Mouse (Mus musculus): Measurements from ENCODE around the gene Inpp5k. TPM values are rescaled to one million over a fixed set of nuclear protein-coding genes. Genes with fewer than 3 reads are reported as not detected.

The Inpp5k gene
- total and polyA plus RNA-seq, 3 experiments: 31.2 to 41.9 (median 35.6) TPM

DNA sequence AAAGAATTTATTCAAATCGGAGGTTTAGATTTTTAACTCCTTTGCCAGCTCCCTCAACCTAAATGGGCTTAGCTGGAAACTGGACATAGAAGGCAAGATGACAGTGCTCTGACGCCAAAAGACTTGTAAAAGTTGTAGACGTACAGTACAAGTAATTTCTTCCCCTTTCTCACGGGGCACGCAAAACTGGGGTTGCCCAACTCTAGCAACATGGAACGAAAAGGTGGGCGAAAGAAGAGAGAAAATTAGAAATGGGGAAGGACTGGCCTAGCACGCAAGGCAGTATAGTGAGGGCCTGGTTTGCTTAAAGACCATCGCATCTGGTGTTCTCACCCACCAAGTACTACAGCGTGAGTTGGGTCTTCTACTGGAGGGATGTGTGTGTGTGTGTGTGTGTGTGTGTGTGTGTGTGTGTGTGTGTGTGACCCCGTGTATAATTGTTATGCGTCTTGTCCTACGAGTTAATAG lies 20.2 kb downstream of the Inpp5k start:
- Histone ChIP-seq H3K27me3 (replicated peaks) (no peaks in the 10 kb centered on the region), H3K4me3 (replicated peaks in 1 of 3; ENCODE audit: low read depth in 2 of 3, low read length in 2 of 3, poor library complexity in 1 of 3) (peak overlapping the region; percentile 62 to 97 (median 83)), H3K9ac (ENCODE audit: insufficient read depth, low read depth) (peak overlapping the region; percentile 86), H3K4me2 (ENCODE audit: insufficient read depth, low read depth, poor library complexity, severe bottlenecking) (peak overlapping the region; percentile 52), H3K79me2 (replicated peaks; ENCODE audit: control insufficient read depth, extremely low read depth, insufficient read depth, poor library complexity, severe bottlenecking) (peaks cover 16% of the 10 kb centered on the region), H3K9me3 (replicated peaks; ENCODE audit: low read length) (no peaks in the 10 kb centered on the region), H3K4me1 (ENCODE audit: control insufficient read depth in 1 of 2, insufficient read depth in 2 of 2) (peaks cover 6 to 46% of the 10 kb centered on the region in 2 experiments; a peak in 3 of 4 replicates), H3K36me3 (replicated peaks in 1 of 2; ENCODE audit: control insufficient read depth in 1 of 2, insufficient read depth in 1 of 2, low read length in 1 of 2) (peaks cover 14 to 28% of the 10 kb centered on the region in 2 experiments), H3K27ac (ENCODE audit: insufficient read depth, low read depth) (peak overlapping the region; percentile 56)
- DNase-seq (ENCODE audit: extremely low read depth): peak; percentile 48
- no peak for TF ChIP-seq MXI1 (IDR thresholded peaks at IDR 0.05; ENCODE audit: low read depth, low read length)
- no peak for TF ChIP-seq POLR2A (IDR thresholded peaks at IDR 0.05; ENCODE audit: low read depth, low read length)
- no peak for TF ChIP-seq PAX5 (IDR thresholded peaks at IDR 0.05; ENCODE audit: low read length)
- TF ChIP-seq NELFE (IDR thresholded peaks at IDR 0.05; ENCODE audit: low read depth, low read length): 0 out of 2 replicates have a peak, but pooled peaks have one; percentile 77
- no peak for TF ChIP-seq CTCF (conservative IDR thresholded peaks at IDR 0.05 in 1 of 2, IDR thresholded peaks at IDR 0.05 in 1 of 2; ENCODE audit: low read depth in 2 of 2, low read length in 2 of 2)
- TF ChIP-seq CHD2 (IDR thresholded peaks at IDR 0.05; ENCODE audit: low read length): no peak
- no peak; the same call in 1 of the 2 replicates for TF ChIP-seq POLR2AphosphoS2 (IDR thresholded peaks at IDR 0.05; ENCODE audit: low read depth, low read length)
- no peak; the same call in 1 of the 2 replicates for TF ChIP-seq HCFC1 (IDR thresholded peaks at IDR 0.05; ENCODE audit: low read depth, low read length)
- TF ChIP-seq SMC3 (IDR thresholded peaks at IDR 0.05; ENCODE audit: low read depth, low read length): no peak
- TF ChIP-seq JUN (IDR thresholded peaks at IDR 0.05; ENCODE audit: insufficient read depth, low read depth, low read length): no peak
- TF ChIP-seq EP300 (IDR thresholded peaks at IDR 0.05; ENCODE audit: low read length): peak; percentile 37; the same call in 1 of the 2 replicates
- no peak for TF ChIP-seq GABPA (IDR thresholded peaks at IDR 0.05; ENCODE audit: insufficient replicate concordance, low read depth, low read length)
- TF ChIP-seq UBTF (IDR thresholded peaks at IDR 0.05; ENCODE audit: low read depth, low read length): no peak
- no peak for TF ChIP-seq RAD21 (IDR thresholded peaks at IDR 0.05; ENCODE audit: low read depth, low read length)
- no peak; the same call in 1 of the 2 replicates for TF ChIP-seq ZMIZ1 (IDR thresholded peaks at IDR 0.05; ENCODE audit: low read depth, low read length)
- TF ChIP-seq ZC3H11A (IDR thresholded peaks at IDR 0.05; ENCODE audit: low read depth, low read length): no peak
- TF ChIP-seq IRF4 (IDR thresholded peaks at IDR 0.05; ENCODE audit: low read depth, low read length): peak; percentile 58; the same call in 1 of the 2 replicates
- TF ChIP-seq RCOR1 (conservative IDR thresholded peaks at IDR 0.05; ENCODE audit: low read depth, low read length): no peak
- TF ChIP-seq KAT2A (IDR thresholded peaks at IDR 0.05; ENCODE audit: insufficient replicate concordance, low read length): peak; percentile 62; the same call in 1 of the 2 replicates
- peak; percentile 78; the same call in 1 of the 2 replicates for TF ChIP-seq SIN3A (IDR thresholded peaks at IDR 0.05; ENCODE audit: low read length)
- peak; percentile 28; the same call in 1 of the 2 replicates for TF ChIP-seq MEF2A (IDR thresholded peaks at IDR 0.05; ENCODE audit: borderline replicate concordance, low read depth, low read length)
- no peak for TF ChIP-seq MYC (IDR thresholded peaks at IDR 0.05; ENCODE audit: low read depth, low read length)
- TF ChIP-seq MAX (IDR thresholded peaks at IDR 0.05; ENCODE audit: low read length): no peak; the same call in 1 of the 2 replicates
- TF ChIP-seq MAZ (IDR thresholded peaks at IDR 0.05; ENCODE audit: low read depth, low read length): peak; percentile 78
- peak; percentile 25; the same call in 1 of the 2 replicates for TF ChIP-seq ZNF384 (IDR thresholded peaks at IDR 0.05; ENCODE audit: low read depth, low read length)
- no peak for TF ChIP-seq USF1 (IDR thresholded peaks at IDR 0.05; ENCODE audit: low read depth, low read length)
- TF ChIP-seq NRF1 (IDR thresholded peaks at IDR 0.05; ENCODE audit: low read depth, low read length): no peak
- TF ChIP-seq TCF12 (IDR thresholded peaks at IDR 0.05; ENCODE audit: low read depth, low read length): no peak
- peak; percentile 94 for TF ChIP-seq CHD1 (IDR thresholded peaks at IDR 0.05; ENCODE audit: low read depth, low read length)
- no peak for TF ChIP-seq TBP (conservative IDR thresholded peaks at IDR 0.05; ENCODE audit: low read depth, low read length)
- TF ChIP-seq ETS1 (conservative IDR thresholded peaks at IDR 0.05; ENCODE audit: low read depth, low read length): no peak; the same call in 1 of the 2 replicates
- TF ChIP-seq JUND (conservative IDR thresholded peaks at IDR 0.05; ENCODE audit: low read depth, low read length): no peak
- TF ChIP-seq ZKSCAN1 (IDR thresholded peaks at IDR 0.05; ENCODE audit: borderline replicate concordance, low read depth, low read length): no peak
- no peak; the same call in 1 of the 2 replicates for TF ChIP-seq BHLHE40 (IDR thresholded peaks at IDR 0.05; ENCODE audit: low read depth, low read length)
- TF ChIP-seq ELF1 (IDR thresholded peaks at IDR 0.05; ENCODE audit: low read depth, low read length): no peak
- TF ChIP-seq USF2 (conservative IDR thresholded peaks at IDR 0.05; ENCODE audit: low read depth, low read length): no peak
- 0 out of 2 replicates have a peak, but pooled peaks have one; percentile 15 for TF ChIP-seq MAFK (IDR thresholded peaks at IDR 0.05; ENCODE audit: insufficient replicate concordance, low read length)
- no peak; the same call in 1 of the 2 replicates for TF ChIP-seq E2F4 (IDR thresholded peaks at IDR 0.05; ENCODE audit: insufficient replicate concordance, low read depth, low read length)
- dilution Hi-C loops (cut with MboI; ENCODE audit: extremely low pct_ligation_motif_present, extremely low pct_unique_long_range_greater_than_20kb, low sequenced_read_pairs): no loop called here
- in situ Hi-C loops (cut with MboI; ENCODE audit: low pct_ligation_motif_present, low pct_unique_long_range_greater_than_20kb, low sequenced_read_pairs): no loop called here

Data from CH12.LX (cell line).